Mouse (Mus musculus) left cerebral cortex, adult 6 months (tissue): Measurements from ENCODE around the gene Amigo2. TPM values are rescaled to one million over a fixed set of nuclear protein-coding genes. Genes with fewer than 3 reads are reported as not detected.

Source experiments
- long read RNA-seq, 2 experiments: library from polyadenylated mRNA; unstranded; transcript quantifications; one replicate each; pipeline ENCODE4 v2.0.0; 2019 to 2020
- polyA plus RNA-seq: library from polyadenylated mRNA; unstranded; fragments of <200 nt; fragmentation: Nextera tagmentation; gene quantifications from 2 replicates; pipeline ENCODE4 v1.2.3, GENCODE M21; 2021

Gene Amigo2
- polyA plus RNA-seq: 1.6 and 4.7 TPM in 2 replicates
- long read RNA-seq, experiment 1, transcript Amigo2-201 (2 exons, 2,801 nt): major isoform, 5 of 19 reads
- long read RNA-seq, experiment 1, partial matches to known transcripts: 0 of 19 reads
- long read RNA-seq, experiment 1, other reads (novel, unspliced or antisense): 12 of 19 reads
- long read RNA-seq, experiment 2, partial matches to known transcripts: 0 of 4 reads
- long read RNA-seq, experiment 2, other reads (novel, unspliced or antisense): 1 of 4 reads

GRCm38 (mm10) chr15:97246911-97247790, at the start of gene Amigo2, which contains the start of gene Pced1b:
TSS of gene Amigo2 (minus strand) at chr15:97247287.
TSS of gene Pced1b (plus strand) at chr15:97247107.

Other genes starting within 250 kb of the Amigo2 start
- 0.67 and 1.0 TPM in 2 replicates for gene Slc38a4, start 191.3 kb downstream of the Amigo2 start, polyA plus RNA-seq
- 1.9 and 3.2 TPM in 2 replicates for gene Pced1b, start 180 bp downstream of the Amigo2 start, polyA plus RNA-seq